Mouse (Mus musculus) right cerebral cortex, postnatal 36 days (tissue): ENCODE results near the gene Gatd1.
A peak's percentile ranks its signal among the peaks of the same experiment; 100 is the strongest.
"Not testable (repeated sequence)": the region's sequence is repeated elsewhere in the genome, so short reads cannot be mapped to it uniquely, and the experiment has no call there.

Source experiments
- DNase-seq, 2 experiments: peaks; one replicate each; pipeline ENCODE4 v3.0.0; 2022; ENCODE audit warnings: low spot score in 2 of 2, mixed read lengths in 1 of 2

Gatd1 gene

GRCm38 (mm10) chr7:141429310-141429709 lies 15.4 kb upstream of the Gatd1 start, which contains the start of gene Cend1:
Cend1 (minus strand) TSS chr7:141429491.
- DNase-seq, result peak; percentile 88 to 93

GRCm38 (mm10) chr7:141428701-141429100 lies 14.8 kb upstream of the Gatd1 start:
- no peak for DNase-seq

GRCm38 (mm10) chr7:141426948-141427730 lies 13.2 kb upstream of the Gatd1 start:
- no peak for DNase-seq

GRCm38 (mm10) chr7:141423811-141424210 lies 9.9 kb upstream of the Gatd1 start:
- no peak for DNase-seq

GRCm38 (mm10) chr7:141420030-141420702 lies 6.2 kb upstream of the Gatd1 start:
- no peak for DNase-seq

- DNase-seq, result no peak
Observed at GRCm38 (mm10) chr7:141418970-141419369, 5.0 kb upstream of the Gatd1 start.

- no peak for DNase-seq
Observed at GRCm38 (mm10) chr7:141417731-141418681, 4.1 kb upstream of the Gatd1 start.

GRCm38 (mm10) chr7:141416144-141416841 lies 2.4 kb upstream of the Gatd1 start:
- no peak for DNase-seq

GRCm38 (mm10) chr7:141413331-141413730 lies 605 bp downstream of the Gatd1 start:
- DNase-seq, result no peak

- DNase-seq, result no peak
Observed at GRCm38 (mm10) chr7:141411667-141412066, 2.3 kb downstream of the Gatd1 start.

- no peak for DNase-seq
Observed at GRCm38 (mm10) chr7:141410631-141411030, 3.3 kb downstream of the Gatd1 start.

- peak; percentile 69 to 73 for DNase-seq
Observed at GRCm38 (mm10) chr7:141408833-141409232, 5.1 kb downstream of the Gatd1 start.

- DNase-seq, result not testable (repeated sequence)
Observed at GRCm38 (mm10) chr7:141407670-141408069, 6.3 kb downstream of the Gatd1 start.

GRCm38 (mm10) chr7:141405466-141405865 lies 8.5 kb downstream of the Gatd1 start:
- DNase-seq, result no peak

GRCm38 (mm10) chr7:141403305-141403704 lies 10.6 kb downstream of the Gatd1 start:
- no peak for DNase-seq

- no peak for DNase-seq
Observed at GRCm38 (mm10) chr7:141395348-141395747, 18.6 kb downstream of the Gatd1 start.

- no peak for DNase-seq
Observed at GRCm38 (mm10) chr7:141394771-141395170, 19.2 kb downstream of the Gatd1 start.

- DNase-seq, result no peak
Observed at GRCm38 (mm10) chr7:141394158-141394557, 19.8 kb downstream of the Gatd1 start.

- DNase-seq, result no peak
Observed at GRCm38 (mm10) chr7:141392552-141393222, 21.2 kb downstream of the Gatd1 start.
